ENCODE assay signal across 9 mouse cellular contexts in genomic region chr8:106887336-106888189, GRCm38 (mm10). TPM values are rescaled to one million over a fixed set of nuclear protein-coding genes. Genes with fewer than 3 reads are reported as not detected.
DNase-seq lines count a peak whose midpoint lies in the region; TF ChIP-seq lines count a peak whose summit lies in the region.
"Had no signal": no experiment of that assay in that cellular context is flagged by ENCODE, and none has a peak within 500 bp of the region (broad histone marks: within the 10 kb centered on the region; RNA-seq: fewer than 3 reads in every experiment).

No protein-coding gene starts in this region.

- H3K4me1 ChIP-seq in embryonic facial prominence, embryonic 10.5 days: peaks cover 24% of the 10 kb centered on the region
- H3K4me1 ChIP-seq in lung, adult 2 months (ENCODE audit: control insufficient read depth, insufficient read depth, low read length): 0 out of 2 replicates have a peak, but pooled peaks cover 5% of the 10 kb centered on the region

- H3K9me3 ChIP-seq in embryonic facial prominence, embryonic 10.5 days: no peaks in the 10 kb centered on the region
- H3K9me3 ChIP-seq: limb, embryonic 15.5 days had no signal

- peak; percentile 72 for TF ChIP-seq CTCF in lung, adult 2 months (IDR thresholded peaks at IDR 0.05; ENCODE audit: insufficient read depth, low read length)

- peak; percentile 88 for DNase-seq in ES-CJ7 (ENCODE audit: low read depth, low spot score)
- peak; percentile 90 for DNase-seq in adrenal gland, postnatal 14 days
- DNase-seq in embryonic facial prominence, embryonic 10.5 days (ENCODE audit: low spot score): peak; percentile 75
- peak; percentile 75 for DNase-seq in heart, adult 8-10 months (ENCODE audit: low spot score)
- peak; percentile 82 to 93 for DNase-seq in kidney, postnatal 36 days
- peak; percentile 60 for DNase-seq in lung, adult 2 months
- peak; percentile 59 for DNase-seq in ovary, postnatal 36 days (ENCODE audit: low spot score)
- DNase-seq in thymus, postnatal 25 days: peak; percentile 78

- peaks cover 66% of the 10 kb centered on the region for H3K36me3 ChIP-seq in embryonic facial prominence, embryonic 10.5 days (replicated peaks)

- no peak overlapping the region for H3K4me3 ChIP-seq in embryonic facial prominence, embryonic 10.5 days
- H3K4me3 ChIP-seq in lung, adult 2 months (replicated peaks; ENCODE audit: extremely low read depth, low read depth, low read length): no peak overlapping the region
- H3K4me3 ChIP-seq: limb, embryonic 15.5 days had no signal

- no peaks in the 10 kb centered on the region for H3K27me3 ChIP-seq in embryonic facial prominence, embryonic 10.5 days (replicated peaks; ENCODE audit: low read depth, poor library complexity, severe bottlenecking)
- H3K27me3 ChIP-seq: limb, embryonic 15.5 days had no signal

- 51% methylated on average over 5 of the region's 5 CpGs for WGBS in embryonic facial prominence, embryonic 10.5 days
- WGBS in lung, adult 2 months: 34% methylated on average over 5 of the region's 5 CpGs

- TF ChIP-seq POLR2A in lung, adult 2 months (IDR thresholded peaks at IDR 0.05; ENCODE audit: borderline replicate concordance, extremely low read depth, low read depth, low read length): no peak

- no peak overlapping the region for H3K27ac ChIP-seq in embryonic facial prominence, embryonic 10.5 days (replicated peaks)
- H3K27ac ChIP-seq: limb, embryonic 15.5 days had no signal

RNA-seq across cellular contexts. Expression of gene Utp4, which starts 5.9 kb away (rescaled TPM):
- total RNA-seq in adrenal gland, postnatal 14 days (2021): 47.2 and 49.9 TPM in 2 replicates
- polyA plus RNA-seq in embryonic facial prominence, embryonic 10.5 days (2016; fragmentation: Nextera tagmentation; extraction: Ambion mirVana): 100 and 103 TPM in 2 replicates
- total RNA-seq in heart, adult 8-10 months (2022): 10 to 100 TPM; 20.2 to 23.0 (median 21.6) TPM
- polyA plus RNA-seq in lung, adult 2 months (2012; rRNA removed): 12.3 and 14.5 TPM in 2 replicates

RNA-seq across cellular contexts. Expression of gene Has3, which starts 17.5 kb away (rescaled TPM):
- total RNA-seq in adrenal gland, postnatal 14 days (2021): 0.83 and 1.0 TPM in 2 replicates
- 0.05 and 0.17 TPM in 2 replicates for polyA plus RNA-seq in embryonic facial prominence, embryonic 10.5 days (2016; fragmentation: Nextera tagmentation; extraction: Ambion mirVana)
- 1 to 10 TPM in 2 of 4 experiments, under 1 TPM in 2; 0.62 to 1.3 (median 1.0) TPM for total RNA-seq in heart, adult 8-10 months (2022)
- 0.48 and 0.89 TPM in 2 replicates for polyA plus RNA-seq in lung, adult 2 months (2012; rRNA removed)

RNA-seq across cellular contexts. Expression of gene Sntb2, which starts 48.0 kb away (rescaled TPM):
- 24.2 and 28.2 TPM in 2 replicates for total RNA-seq in adrenal gland, postnatal 14 days (2021)
- 11.6 and 12.3 TPM in 2 replicates for polyA plus RNA-seq in embryonic facial prominence, embryonic 10.5 days (2016; fragmentation: Nextera tagmentation; extraction: Ambion mirVana)
- 10 to 100 TPM; 10.6 to 11.6 (median 11.3) TPM for total RNA-seq in heart, adult 8-10 months (2022)
- polyA plus RNA-seq in lung, adult 2 months (2012; rRNA removed): 9.9 and 12.1 TPM in 2 replicates
